ENCODE assay signal across 24 mouse cellular contexts in genomic region chr2:79569663-79570062, GRCm38 (mm10).
A peak's percentile ranks its signal among the peaks of the same experiment; 100 is the strongest.
DNase-seq lines count a peak whose midpoint lies in the region; ATAC-seq lines count a peak whose summit lies in the region.
"Had no signal": no experiment of that assay in that cellular context is flagged by ENCODE, and none has a peak within 500 bp of the region (broad histone marks: within the 10 kb centered on the region; RNA-seq: fewer than 3 reads in every experiment).

No protein-coding gene starts in this region.

- WGBS in heart, embryonic 12.5 days: 9% methylated on average over 1 of the region's 1 CpGs
- 24% methylated on average over 1 of the region's 1 CpGs for WGBS in heart, embryonic 16.5 days

- no peak for ATAC-seq in heart, embryonic 12.5 days (ENCODE audit: insufficient number of reproducible peaks, low FRiP score)
- ATAC-seq in heart, embryonic 16.5 days (replicated peaks; ENCODE audit: extremely low read depth, insufficient read depth, low FRiP score): no peak
- ATAC-seq: activated CD4-positive, CD25-positive, alpha-beta regulatory T cell, adult 4 months; forebrain, embryonic 16.5 days; inflammation-experienced regulatory T-cells, adult 6 months; lung, postnatal 0 days had no signal

- no peak overlapping the region for H3K4me3 ChIP-seq in heart, embryonic 12.5 days
- no peak overlapping the region for H3K4me3 ChIP-seq in heart, embryonic 16.5 days (ENCODE audit: low read length)
- H3K4me3 ChIP-seq: embryonic facial prominence, embryonic 12.5 days; hindbrain, embryonic 13.5 days; layer of hippocampus, adult 2 months; limb, embryonic 15.5 days; liver, embryonic 15.5 days; neural tube, embryonic 12.5 days had no signal

- H3K27me3 ChIP-seq in heart, embryonic 12.5 days (replicated peaks): no peaks in the 10 kb centered on the region
- H3K27me3 ChIP-seq in heart, embryonic 16.5 days (ENCODE audit: control insufficient read depth, insufficient read depth, low read length): no peaks in the 10 kb centered on the region
- H3K27me3 ChIP-seq: embryonic facial prominence, embryonic 12.5 days; hindbrain, embryonic 13.5 days; limb, embryonic 15.5 days; liver, embryonic 15.5 days; neural tube, embryonic 12.5 days had no signal

- H3K4me2 ChIP-seq in heart, embryonic 12.5 days: no peak overlapping the region
- no peak overlapping the region for H3K4me2 ChIP-seq in heart, embryonic 16.5 days (ENCODE audit: low read depth, low read length)
- H3K4me2 ChIP-seq: embryonic facial prominence, embryonic 12.5 days; hindbrain, embryonic 13.5 days; limb, embryonic 15.5 days; liver, embryonic 15.5 days; midbrain, embryonic 11.5 days; neural tube, embryonic 12.5 days had no signal

- H3K9ac ChIP-seq in heart, embryonic 12.5 days: no peak overlapping the region
- no peak overlapping the region for H3K9ac ChIP-seq in heart, embryonic 16.5 days (ENCODE audit: low read length)
- H3K9ac ChIP-seq: embryonic facial prominence, embryonic 12.5 days; hindbrain, embryonic 13.5 days; limb, embryonic 15.5 days; liver, embryonic 15.5 days; neural tube, embryonic 12.5 days had no signal

- DNase-seq in heart, postnatal 25 days (ENCODE audit: low spot score): no peak
- peak; percentile 30 for DNase-seq in cerebellum, adult 11 months
- peak; percentile 79 for DNase-seq in cerebellum, adult 9-10 months
- no peak for DNase-seq in thymus, postnatal 25 days
- DNase-seq in left cerebral cortex, adult 18-20 months (ENCODE audit: low spot score in 2 of 2): no peak
- no peak for DNase-seq in spleen, adult 18-20 months
- DNase-seq: adrenal gland, postnatal 14 days; kidney, adult 8-10 months; kidney, postnatal 14 days; layer of hippocampus, postnatal 36 days; thymus, postnatal 4 days had no signal

- H3K27ac ChIP-seq in heart, embryonic 12.5 days (ENCODE audit: poor library complexity, severe bottlenecking): peak overlapping the region; percentile 66; the same call in 1 of the 2 replicates
- peak overlapping the region; percentile 75 for H3K27ac ChIP-seq in heart, embryonic 16.5 days (ENCODE audit: low read length)
- H3K27ac ChIP-seq: embryonic facial prominence, embryonic 12.5 days; hindbrain, embryonic 13.5 days; layer of hippocampus, adult 2 months; limb, embryonic 15.5 days; liver, embryonic 15.5 days; neural tube, embryonic 12.5 days had no signal

- intact Hi-C loops in heart, postnatal 25 days (cut with DNase I): loop anchor here (2.0 kb wide), 1 partner anchor 65 kb away; the partner anchor contains the start of gene Itprid2

- H3K36me3 ChIP-seq in heart, embryonic 12.5 days: no peaks in the 10 kb centered on the region
- no peaks in the 10 kb centered on the region for H3K36me3 ChIP-seq in heart, embryonic 16.5 days (ENCODE audit: control insufficient read depth, insufficient read depth)
- H3K36me3 ChIP-seq: embryonic facial prominence, embryonic 12.5 days; hindbrain, embryonic 13.5 days; limb, embryonic 15.5 days; liver, embryonic 15.5 days; neural tube, embryonic 12.5 days had no signal

- peaks cover 36% of the 10 kb centered on the region for H3K4me1 ChIP-seq in heart, embryonic 12.5 days (replicated peaks)
- peaks cover 42% of the 10 kb centered on the region for H3K4me1 ChIP-seq in heart, embryonic 16.5 days (ENCODE audit: control insufficient read depth, insufficient read depth, low read length)
- H3K4me1 ChIP-seq: embryonic facial prominence, embryonic 12.5 days; limb, embryonic 15.5 days; liver, embryonic 15.5 days; neural tube, embryonic 12.5 days had no signal

- H3K9me3 ChIP-seq in heart, embryonic 12.5 days (replicated peaks): no peaks in the 10 kb centered on the region
- no peaks in the 10 kb centered on the region for H3K9me3 ChIP-seq in heart, embryonic 16.5 days (replicated peaks; ENCODE audit: control insufficient read depth, low read length)
- H3K9me3 ChIP-seq: embryonic facial prominence, embryonic 12.5 days; hindbrain, embryonic 13.5 days; limb, embryonic 15.5 days; liver, embryonic 15.5 days; neural tube, embryonic 12.5 days had no signal

Comparison
In these comparisons a context has a peak if more than half of its experiments do, and no peak if none do; other contexts are left out.
1. DNase-seq: peak in cerebellum, adult 11 months (single experiment) and cerebellum, adult 9-10 months (single experiment); none in heart, postnatal 25 days (single experiment), thymus, postnatal 25 days (single experiment), left cerebral cortex, adult 18-20 months (0 of 2) and spleen, adult 18-20 months (0 of 2).